Mouse (Mus musculus) embryonic fibroblast, embryonic 13.5 days (primary cell): ENCODE data around the gene Sgo2a.

Experiments used
- CTCF ChIP-seq: IDR thresholded peaks from 2 replicates; pipeline ENCODE4 v1.5.1; 2011; ENCODE audit warnings: mild to moderate bottlenecking, control low read depth, low read length, moderate library complexity, borderline replicate concordance; ENCODE audit not compliant: insufficient read depth
- POLR2A ChIP-seq: IDR thresholded peaks from 2 replicates; pipeline ENCODE4 v1.6.1; 2011; ENCODE audit warnings: low read depth, mild to moderate bottlenecking, control low read depth, low read length, moderate library complexity

GRCm38 (mm10) chr1:58056074-58056807, 60.5 kb downstream of the Sgo2a start:
- TF ChIP-seq CTCF: no peak
- no peak for TF ChIP-seq POLR2A
